Mouse (Mus musculus) MEL (cell line): Measurements from ENCODE around the gene Wdr27. TPM values are rescaled to one million over a fixed set of nuclear protein-coding genes. Genes with fewer than 3 reads are reported as not detected.
"Not testable (repeated sequence)": the region's sequence is repeated elsewhere in the genome, so short reads cannot be mapped to it uniquely, and the experiment has no call there.

Experiments used
- DNase-seq: peaks from one replicate; pipeline ENCODE4 v3.0.0; 2011; ENCODE audit warnings: low read depth, low spot score
- H3K27ac ChIP-seq: 2 replicates; pipeline ENCODE4 v1.5.1; 2012; ENCODE audit warnings: low read depth, mild to moderate bottlenecking, control low read depth, low read length, moderate library complexity; ENCODE audit not compliant: control insufficient read depth
- H3K27me3 ChIP-seq, 2 experiments: fragments of 150-350 bp in 1 of 2; sonication (generic) in 1 of 2; 2 replicates each; pipeline ENCODE4 v1.6.1; 2012; ENCODE audit warnings: low read length in 2 of 2, mild to moderate bottlenecking in 2 of 2, improper control_type of control experiment in 1 of 2, moderate library complexity in 1 of 2; ENCODE audit not compliant: insufficient read depth in 2 of 2, control insufficient read depth in 1 of 2
- H3K36me3 ChIP-seq, 2 experiments: 2 replicates each; pipeline ENCODE4 v1.6.1; 2012 to 2014; ENCODE audit warnings: low read length in 2 of 2, improper control_type of control experiment in 1 of 2, inconsistent platforms in 1 of 2, mild to moderate bottlenecking in 1 of 2; ENCODE audit not compliant: insufficient read depth in 2 of 2, control insufficient read depth in 1 of 2
- H3K4me1 ChIP-seq, 2 experiments: fragments of 150-350 bp in 1 of 2; sonication (generic) in 1 of 2; 2 replicates each; pipeline ENCODE4 v1.6.1; 2012; ENCODE audit warnings: low read length in 2 of 2, improper control_type of control experiment in 1 of 2, mild to moderate bottlenecking in 1 of 2; ENCODE audit not compliant: insufficient read depth in 2 of 2, control insufficient read depth in 1 of 2
- H3K4me3 ChIP-seq, 2 experiments: fragments of 150-350 bp in 1 of 2; sonication (generic) in 1 of 2; 2 replicates each; pipeline ENCODE4 v1.5.1; 2012; ENCODE audit warnings: low read depth in 2 of 2, low read length in 2 of 2, mild to moderate bottlenecking in 2 of 2, moderate library complexity in 2 of 2, control low read depth in 1 of 2, improper control_type of control experiment in 1 of 2; ENCODE audit not compliant: control insufficient read depth in 1 of 2, insufficient read depth in 1 of 2
- H3K79me2 ChIP-seq: 2 replicates; pipeline ENCODE4 v1.6.1; 2012; ENCODE audit warnings: mild to moderate bottlenecking, low read length, moderate library complexity; ENCODE audit not compliant: control insufficient read depth, poor library complexity, insufficient read depth
- H3K9ac ChIP-seq: 2 replicates; pipeline ENCODE4 v1.6.1; 2012; ENCODE audit warnings: low read depth, mild to moderate bottlenecking, control low read depth, low read length, moderate library complexity; ENCODE audit not compliant: control insufficient read depth, poor library complexity, severe bottlenecking
- H3K9me3 ChIP-seq: fragments of 150-350 bp; sonication (generic); replicated peaks from 2 replicates; pipeline ENCODE4 v1.6.1; 2012; ENCODE audit warnings: mild to moderate bottlenecking, low read length, improper control_type of control experiment, moderate library complexity; ENCODE audit not compliant: insufficient read depth
- CHD1 ChIP-seq: IDR thresholded peaks from 2 replicates; pipeline ENCODE4 v1.6.1; 2012; ENCODE audit warnings: low read depth, mild to moderate bottlenecking, inconsistent platforms, low read length, improper control_type of control experiment
- HCFC1 ChIP-seq: IDR thresholded peaks from 2 replicates; pipeline ENCODE4 v1.6.1; 2012; ENCODE audit warnings: low read depth, mild to moderate bottlenecking, inconsistent platforms, low read length, improper control_type of control experiment, moderate library complexity
- MAX ChIP-seq: IDR thresholded peaks from 2 replicates; pipeline ENCODE4 v1.6.1; 2011; ENCODE audit warnings: low read length, improper control_type of control experiment
- MXI1 ChIP-seq: IDR thresholded peaks from 2 replicates; pipeline ENCODE4 v1.6.1; 2011; ENCODE audit warnings: mild to moderate bottlenecking, low read depth, low read length, improper control_type of control experiment
- MYB ChIP-seq: IDR thresholded peaks from 2 replicates; pipeline ENCODE4 v1.6.1; 2011; ENCODE audit warnings: mild to moderate bottlenecking, low read depth, low read length, improper control_type of control experiment
- NELFE ChIP-seq: IDR thresholded peaks from 2 replicates; pipeline ENCODE4 v1.6.1; 2011; ENCODE audit warnings: low read depth, low read length, improper control_type of control experiment
- POLR2A ChIP-seq, 2 experiments: IDR thresholded peaks; 2 replicates each; pipeline ENCODE4 v1.6.1; 2011 to 2012; ENCODE audit warnings: low read length in 2 of 2, mild to moderate bottlenecking in 2 of 2, control low read depth in 1 of 2, improper control_type of control experiment in 1 of 2, low read depth in 1 of 2, moderate library complexity in 1 of 2; ENCODE audit not compliant: control insufficient read depth in 1 of 2, insufficient read depth in 1 of 2, poor library complexity in 1 of 2
- POLR2AphosphoS5 ChIP-seq: IDR thresholded peaks from 2 replicates; pipeline ENCODE4 v1.6.1; 2012; ENCODE audit warnings: low read depth, borderline replicate concordance, mild to moderate bottlenecking, inconsistent platforms, low read length, moderate library complexity, mixed read lengths
- SMC3 ChIP-seq: IDR thresholded peaks from 2 replicates; pipeline ENCODE4 v1.6.1; 2011; ENCODE audit warnings: low read depth, low read length, improper control_type of control experiment
- ZC3H11A ChIP-seq: IDR thresholded peaks from 2 replicates; pipeline ENCODE4 v1.6.1; 2012; ENCODE audit warnings: low read depth, mild to moderate bottlenecking, inconsistent platforms, low read length, improper control_type of control experiment
- polyA plus RNA-seq, 2 experiments: library from polyadenylated mRNA; stranded (reverse) in 1 of 2; unstranded in 1 of 2; fragments of >175 nt in 1 of 2; fragments of >200 nt in 1 of 2; gene quantifications; 2 replicates each; pipeline versions ENCODE4 v1.2.1 to v1.2.4; 2012; ENCODE audit warnings: low replicate concordance in 2 of 2, low read depth in 1 of 2; ENCODE audit not compliant: insufficient read length in 2 of 2, insufficient read depth in 1 of 2, missing spikeins in 1 of 2
- total RNA-seq: library from RNA; depleted of rRNA; stranded (reverse); fragments of 300-350 nt; gene quantifications from 2 replicates; pipeline ENCODE4 v1.2.3, GENCODE M21; 2012

Wdr27 gene
- total and polyA plus RNA-seq, 3 experiments, result 0.69 to 1.4 TPM; not detected in 1

DNA sequence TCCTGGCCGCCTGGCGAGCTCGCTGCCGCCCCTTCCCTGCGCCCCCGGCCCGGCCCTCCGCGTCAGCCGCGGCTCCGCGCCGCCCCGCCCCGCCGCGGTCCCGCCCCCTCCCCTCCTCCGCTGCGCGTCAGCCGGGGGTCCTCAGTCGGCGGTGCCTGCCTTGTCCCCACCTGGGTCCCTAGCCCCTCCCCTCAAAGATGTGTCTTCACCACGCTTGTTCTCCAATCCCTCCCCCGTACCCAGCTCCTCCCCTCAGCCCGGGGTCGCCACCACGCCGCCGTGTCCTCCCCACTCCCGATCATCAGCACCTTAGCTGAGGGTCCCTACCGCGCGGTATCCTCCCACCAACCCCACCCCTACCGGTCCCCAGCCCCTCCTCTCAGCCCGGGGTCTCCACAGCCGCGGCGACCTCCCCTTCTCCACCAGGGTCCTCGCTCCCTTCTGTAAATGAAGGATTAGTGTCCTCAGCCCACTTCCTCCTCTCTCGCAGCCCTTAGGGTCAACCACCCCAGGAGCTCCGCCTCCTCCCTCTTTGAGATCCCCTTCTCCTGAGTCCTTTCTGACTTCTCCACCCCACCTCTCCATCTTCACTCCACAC is 18.7 kb upstream of the Wdr27 start:
- not testable (repeated sequence) for H3K27me3 ChIP-seq, H3K27ac ChIP-seq, H3K9ac ChIP-seq, DNase-seq, H3K4me3 ChIP-seq, H3K9me3 ChIP-seq
- Histone ChIP-seq H3K36me3 (peaks cover 16 to 24% of the 10 kb centered on the region in 2 experiments), H3K79me2 (peaks cover 31% of the 10 kb centered on the region), H3K4me1 (peaks cover 9 to 16% of the 10 kb centered on the region in 2 experiments)

DNA sequence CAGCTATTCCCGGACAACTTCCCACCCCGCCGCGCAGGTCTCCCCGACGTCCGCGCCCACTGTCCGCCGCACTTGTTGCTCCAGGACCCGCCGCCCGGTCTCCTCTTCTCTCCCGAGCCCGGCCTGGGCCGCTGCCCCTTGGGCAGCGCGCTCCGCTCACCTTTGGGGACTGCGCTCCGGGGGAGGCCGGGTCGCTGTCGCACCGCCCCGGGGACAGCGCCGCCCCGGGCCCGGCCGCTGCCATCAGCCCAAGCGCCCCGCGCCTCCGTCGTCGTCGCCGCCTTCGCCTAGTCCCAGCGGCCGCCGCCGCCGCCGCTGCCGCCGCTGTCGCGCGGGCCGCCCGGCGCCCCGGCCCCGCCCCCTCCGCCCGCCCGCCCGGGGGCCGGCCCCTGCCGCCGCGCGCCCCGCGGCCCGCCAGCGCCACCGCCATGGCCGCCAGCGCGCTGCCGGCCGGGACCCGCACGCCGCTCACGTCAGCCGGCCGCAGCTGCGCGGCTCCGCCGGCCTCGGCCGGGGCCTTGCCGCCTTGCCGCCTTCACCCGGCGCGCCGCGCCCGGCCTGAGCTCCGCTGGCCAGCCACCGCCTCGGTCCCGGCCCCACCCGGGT is 18.1 kb upstream of the Wdr27 start, which contains the start of gene Phf10:
Phf10 (minus strand) TSS at position 323 of the 606 bp plus-strand sequence.
- H3K9me3 ChIP-seq, H3K27me3 ChIP-seq: not testable (repeated sequence)
- peak within 1 kb of the TSS; percentile 67 for H3K27ac ChIP-seq
- peak; percentile 20 for DNase-seq
- peaks cover 21 to 30% of the 10 kb centered on the region in 2 experiments for H3K36me3 ChIP-seq
- H3K4me3 ChIP-seq, result peak within 1 kb of the TSS; percentile 71 to 99
- TF ChIP-seq POLR2A (IDR thresholded peaks at IDR 0.05; ENCODE audit: control insufficient read depth in 1 of 2, insufficient read depth in 1 of 2, low read depth in 1 of 2, low read length in 2 of 2, poor library complexity in 1 of 2), result peak in 1 of 2 experiments; percentile 42; a peak in 1 of 4 replicates
- peaks cover 9 to 17% of the 10 kb centered on the region in 2 experiments for H3K4me1 ChIP-seq
- peaks cover 36% of the 10 kb centered on the region for H3K79me2 ChIP-seq
- peak within 1 kb of the TSS; percentile 98 for H3K9ac ChIP-seq

GRCm38 (mm10) chr17:14960520-14960919 is 17.6 kb upstream of the Wdr27 start:
- Histone ChIP-seq H3K4me1 (peaks cover 9 to 20% of the 10 kb centered on the region in 2 experiments), H3K36me3 (peaks cover 26 to 32% of the 10 kb centered on the region in 2 experiments), H3K4me3 (peak overlapping the region; percentile 71 to 99), H3K9ac (peak overlapping the region; percentile 98), H3K27ac (peak overlapping the region; percentile 67), H3K79me2 (peaks cover 36% of the 10 kb centered on the region), H3K9me3 (no peaks in the 10 kb centered on the region), H3K27me3 (no peaks in the 10 kb centered on the region)
- peak; percentile 68 for DNase-seq
- TF ChIP-seq NELFE, result no peak
- TF ChIP-seq HCFC1, result 0 out of 2 replicates have a peak, but pooled peaks have one; percentile 7
- TF ChIP-seq POLR2AphosphoS5, result no peak
- TF ChIP-seq ZC3H11A, result no peak
- no peak for TF ChIP-seq SMC3
- TF ChIP-seq MYB, result no peak; the same call in 1 of the 2 replicates
- 0 out of 2 replicates have a peak, but pooled peaks have one; percentile 67 for TF ChIP-seq CHD1
- no peak for TF ChIP-seq MAX
- TF ChIP-seq MXI1, result no peak; the same call in 1 of the 2 replicates
